Mouse (Mus musculus) MEL (cell line): ENCODE results near the gene Hpd. TPM values are rescaled to one million over a fixed set of nuclear protein-coding genes. Genes with fewer than 3 reads are reported as not detected.
"Not testable (repeated sequence)": the region's sequence is repeated elsewhere in the genome, so short reads cannot be mapped to it uniquely, and the experiment has no call there.

Experiments
- DNase-seq: peaks from one replicate; pipeline ENCODE4 v3.0.0; 2011; ENCODE audit warnings: low read depth, low spot score
- H3K27ac ChIP-seq: 2 replicates; pipeline ENCODE4 v1.5.1; 2012; ENCODE audit warnings: low read depth, mild to moderate bottlenecking, control low read depth, low read length, moderate library complexity; ENCODE audit not compliant: control insufficient read depth
- H3K27me3 ChIP-seq, 2 experiments: fragments of 150-350 bp in 1 of 2; sonication (generic) in 1 of 2; 2 replicates each; pipeline ENCODE4 v1.6.1; 2012; ENCODE audit warnings: low read length in 2 of 2, mild to moderate bottlenecking in 2 of 2, improper control_type of control experiment in 1 of 2, moderate library complexity in 1 of 2; ENCODE audit not compliant: insufficient read depth in 2 of 2, control insufficient read depth in 1 of 2
- H3K36me3 ChIP-seq, 2 experiments: 2 replicates each; pipeline ENCODE4 v1.6.1; 2012 to 2014; ENCODE audit warnings: low read length in 2 of 2, improper control_type of control experiment in 1 of 2, inconsistent platforms in 1 of 2, mild to moderate bottlenecking in 1 of 2; ENCODE audit not compliant: insufficient read depth in 2 of 2, control insufficient read depth in 1 of 2
- H3K4me1 ChIP-seq, 2 experiments: fragments of 150-350 bp in 1 of 2; sonication (generic) in 1 of 2; 2 replicates each; pipeline ENCODE4 v1.6.1; 2012; ENCODE audit warnings: low read length in 2 of 2, improper control_type of control experiment in 1 of 2, mild to moderate bottlenecking in 1 of 2; ENCODE audit not compliant: insufficient read depth in 2 of 2, control insufficient read depth in 1 of 2
- H3K4me3 ChIP-seq, 2 experiments: fragments of 150-350 bp in 1 of 2; sonication (generic) in 1 of 2; 2 replicates each; pipeline ENCODE4 v1.5.1; 2012; ENCODE audit warnings: low read depth in 2 of 2, low read length in 2 of 2, mild to moderate bottlenecking in 2 of 2, moderate library complexity in 2 of 2, control low read depth in 1 of 2, improper control_type of control experiment in 1 of 2; ENCODE audit not compliant: control insufficient read depth in 1 of 2, insufficient read depth in 1 of 2
- H3K79me2 ChIP-seq: 2 replicates; pipeline ENCODE4 v1.6.1; 2012; ENCODE audit warnings: mild to moderate bottlenecking, low read length, moderate library complexity; ENCODE audit not compliant: control insufficient read depth, poor library complexity, insufficient read depth
- H3K9ac ChIP-seq: 2 replicates; pipeline ENCODE4 v1.6.1; 2012; ENCODE audit warnings: low read depth, mild to moderate bottlenecking, control low read depth, low read length, moderate library complexity; ENCODE audit not compliant: control insufficient read depth, poor library complexity, severe bottlenecking
- H3K9me3 ChIP-seq: fragments of 150-350 bp; sonication (generic); replicated peaks from 2 replicates; pipeline ENCODE4 v1.6.1; 2012; ENCODE audit warnings: mild to moderate bottlenecking, low read length, improper control_type of control experiment, moderate library complexity; ENCODE audit not compliant: insufficient read depth
- CHD1 ChIP-seq: IDR thresholded peaks from 2 replicates; pipeline ENCODE4 v1.6.1; 2012; ENCODE audit warnings: low read depth, mild to moderate bottlenecking, inconsistent platforms, low read length, improper control_type of control experiment
- CHD2 ChIP-seq: IDR thresholded peaks from 2 replicates; pipeline ENCODE4 v1.6.1; 2011; ENCODE audit warnings: low read length, improper control_type of control experiment
- E2F4 ChIP-seq: IDR thresholded peaks from 2 replicates; pipeline ENCODE4 v1.6.1; 2011; ENCODE audit warnings: low read depth, low read length, improper control_type of control experiment, borderline replicate concordance
- EP300 ChIP-seq, 2 experiments: IDR thresholded peaks; 2 replicates each; pipeline ENCODE4 v1.6.1; 2011; ENCODE audit warnings: improper control_type of control experiment in 2 of 2, low read length in 2 of 2, low read depth in 1 of 2, mild to moderate bottlenecking in 1 of 2
- GATA1 ChIP-seq: IDR thresholded peaks from 2 replicates; pipeline ENCODE4 v1.6.1; 2011; ENCODE audit warnings: low read depth, low read length, improper control_type of control experiment
- HCFC1 ChIP-seq: IDR thresholded peaks from 2 replicates; pipeline ENCODE4 v1.6.1; 2012; ENCODE audit warnings: low read depth, mild to moderate bottlenecking, inconsistent platforms, low read length, improper control_type of control experiment, moderate library complexity
- JUND ChIP-seq: IDR thresholded peaks from 2 replicates; pipeline ENCODE4 v1.6.1; 2011; ENCODE audit warnings: low read depth, mild to moderate bottlenecking, improper control_type of control experiment, low read length
- MAFK ChIP-seq: IDR thresholded peaks from 2 replicates; pipeline ENCODE4 v1.6.1; 2011; ENCODE audit warnings: low read depth, mild to moderate bottlenecking, low read length, improper control_type of control experiment, borderline replicate concordance
- MAZ ChIP-seq: IDR thresholded peaks from 2 replicates; pipeline ENCODE4 v1.6.1; 2012; ENCODE audit warnings: low read depth, mild to moderate bottlenecking, inconsistent platforms, low read length, improper control_type of control experiment
- MYC ChIP-seq: IDR thresholded peaks from 2 replicates; pipeline ENCODE4 v1.6.1; 2011; ENCODE audit warnings: low read depth, mild to moderate bottlenecking, low read length, improper control_type of control experiment, moderate library complexity
- POLR2A ChIP-seq, 2 experiments: IDR thresholded peaks; 2 replicates each; pipeline ENCODE4 v1.6.1; 2011 to 2012; ENCODE audit warnings: low read length in 2 of 2, mild to moderate bottlenecking in 2 of 2, control low read depth in 1 of 2, improper control_type of control experiment in 1 of 2, low read depth in 1 of 2, moderate library complexity in 1 of 2; ENCODE audit not compliant: control insufficient read depth in 1 of 2, insufficient read depth in 1 of 2, poor library complexity in 1 of 2
- POLR2AphosphoS5 ChIP-seq: IDR thresholded peaks from 2 replicates; pipeline ENCODE4 v1.6.1; 2012; ENCODE audit warnings: low read depth, borderline replicate concordance, mild to moderate bottlenecking, inconsistent platforms, low read length, moderate library complexity, mixed read lengths
- TAL1 ChIP-seq: IDR thresholded peaks from 2 replicates; pipeline ENCODE4 v1.6.1; 2012; ENCODE audit warnings: mild to moderate bottlenecking, inconsistent platforms, low read length, moderate library complexity, mixed read lengths
- TBP ChIP-seq: IDR thresholded peaks from 2 replicates; pipeline ENCODE4 v1.8.0; 2011; ENCODE audit warnings: low read depth, low read length, improper control_type of control experiment
- TCF12 ChIP-seq: IDR thresholded peaks from 2 replicates; pipeline ENCODE4 v1.6.1; 2014; ENCODE audit warnings: low read depth, mild to moderate bottlenecking, inconsistent platforms, low read length, improper control_type of control experiment, moderate library complexity
- UBTF ChIP-seq: IDR thresholded peaks from 2 replicates; pipeline ENCODE4 v1.6.1; 2012; ENCODE audit warnings: low read depth, mild to moderate bottlenecking, inconsistent platforms, low read length, improper control_type of control experiment, moderate library complexity, borderline replicate concordance; ENCODE audit not compliant: insufficient read depth
- ZNF384 ChIP-seq: IDR thresholded peaks from 2 replicates; pipeline ENCODE4 v1.6.1; 2012; ENCODE audit warnings: low read depth, mild to moderate bottlenecking, inconsistent platforms, low read length, improper control_type of control experiment
- polyA plus RNA-seq, 2 experiments: library from polyadenylated mRNA; stranded (reverse) in 1 of 2; unstranded in 1 of 2; fragments of >175 nt in 1 of 2; fragments of >200 nt in 1 of 2; gene quantifications; 2 replicates each; pipeline versions ENCODE4 v1.2.1 to v1.2.4; 2012; ENCODE audit warnings: low replicate concordance in 2 of 2, low read depth in 1 of 2; ENCODE audit not compliant: insufficient read length in 2 of 2, insufficient read depth in 1 of 2, missing spikeins in 1 of 2
- total RNA-seq: library from RNA; depleted of rRNA; stranded (reverse); fragments of 300-350 nt; gene quantifications from 2 replicates; pipeline ENCODE4 v1.2.3, GENCODE M21; 2012

Hpd gene
- total and polyA plus RNA-seq, 3 experiments: not detected

DNA sequence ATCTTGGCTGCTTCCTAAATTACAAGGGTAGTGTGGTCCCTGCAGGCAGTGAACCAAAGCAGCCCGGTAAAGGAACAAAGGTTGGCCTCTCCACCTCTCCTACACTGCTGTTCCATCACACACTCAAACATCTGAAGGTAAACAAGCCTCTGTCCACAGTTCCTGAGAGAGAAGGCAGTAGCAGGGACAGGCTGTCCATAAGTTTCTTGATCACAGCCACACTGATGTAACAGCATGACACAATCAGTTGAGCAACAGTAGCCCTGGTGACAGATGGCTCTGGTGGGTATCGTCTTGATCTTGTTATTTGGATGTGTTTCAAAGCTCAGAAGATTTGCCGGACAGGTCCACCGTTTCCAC lies 40.5 kb upstream of the Hpd start:
- Histone ChIP-seq H3K27me3 (no peaks in the 10 kb centered on the region), H3K79me2 (no peaks in the 10 kb centered on the region), H3K4me1 (peaks cover 9 to 12% of the 10 kb centered on the region in 2 experiments; a peak in 2 of 4 replicates), H3K9me3 (no peaks in the 10 kb centered on the region), H3K9ac (peak overlapping the region; percentile 59), H3K36me3 (peaks cover 0 to 19% of the 10 kb centered on the region in 2 experiments; a peak in 2 of 4 replicates), H3K27ac (peak overlapping the region; percentile 99), H3K4me3 (peak overlapping the region in 1 of 2 experiments; percentile 21; a peak in 2 of 4 replicates)
- DNase-seq: peak; percentile 80
- TF ChIP-seq E2F4 (no peak), POLR2A (IDR thresholded peaks at IDR 0.05; ENCODE audit: control insufficient read depth in 1 of 2, insufficient read depth in 1 of 2, low read depth in 1 of 2, low read length in 2 of 2, poor library complexity in 1 of 2) (no peak), EP300 (IDR thresholded peaks at IDR 0.05; ENCODE audit: low read depth in 1 of 2, low read length in 2 of 2) (0 out of 4 replicates have a peak, but pooled peaks of 1 of the 2 experiments have one; percentile 46), TAL1 (peak; percentile 50), HCFC1 (no peak), CHD2 (no peak), ZNF384 (peak; percentile 35; the same call in 1 of the 2 replicates), UBTF (no peak), JUND (no peak), MYC (no peak), MAZ (no peak), GATA1 (0 out of 2 replicates have a peak, but pooled peaks have one; percentile 16), TCF12 (peak; percentile 47; the same call in 1 of the 2 replicates), POLR2AphosphoS5 (no peak), CHD1 (no peak), MAFK (no peak)

DNA sequence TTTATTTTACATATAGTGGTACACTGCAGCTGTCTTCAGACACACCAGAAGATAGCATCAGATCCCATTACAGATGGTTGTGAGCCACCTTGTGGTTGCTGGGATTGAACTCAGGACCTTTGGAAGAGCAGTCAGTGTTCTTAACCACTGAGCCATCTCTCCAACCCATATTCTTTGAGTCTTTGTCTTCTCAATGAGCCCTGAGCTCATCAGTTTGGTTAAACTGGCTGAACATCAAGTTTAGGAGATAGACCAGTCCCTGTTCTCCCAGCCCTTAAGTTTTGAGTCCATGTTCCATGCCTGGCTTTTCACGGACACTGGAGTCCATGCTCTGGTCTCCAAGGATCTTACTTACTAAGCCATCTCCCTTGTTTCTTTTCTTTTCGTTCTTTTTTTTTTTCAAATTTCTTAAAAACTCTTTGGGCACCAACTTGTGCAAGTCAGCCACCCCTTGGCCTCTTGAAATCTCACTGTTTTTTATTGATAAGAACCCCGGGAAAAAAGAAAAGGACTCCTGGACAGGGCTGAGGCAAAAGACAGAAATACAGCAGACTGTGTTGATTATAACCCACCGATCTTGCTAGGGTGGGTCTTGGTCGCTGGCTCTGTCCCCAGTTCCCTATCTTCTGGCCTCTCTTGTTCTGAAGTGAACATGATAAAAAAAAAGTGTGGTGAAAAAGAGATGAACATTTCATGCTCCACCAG lies 40.0 kb upstream of the Hpd start:
- H3K27me3 ChIP-seq, H3K9me3 ChIP-seq, H3K79me2 ChIP-seq: not testable (repeated sequence)
- Histone ChIP-seq H3K4me1 (peaks cover 9 to 12% of the 10 kb centered on the region in 2 experiments; a peak in 2 of 4 replicates), H3K4me3 (peak overlapping the region in 1 of 2 experiments; percentile 3; a peak in 1 of 4 replicates), H3K27ac (peak overlapping the region; percentile 99), H3K9ac (peak overlapping the region; percentile 49), H3K36me3 (peaks cover 0 to 17% of the 10 kb centered on the region in 2 experiments; a peak in 2 of 4 replicates)
- TF ChIP-seq TBP (peak; percentile 75), EP300 (IDR thresholded peaks at IDR 0.05; ENCODE audit: low read depth in 1 of 2, low read length in 2 of 2) (peak in 1 of 2 experiments; percentile 32; a peak in 1 of 4 replicates), ZNF384 (peak; percentile 73; the same call in 1 of the 2 replicates)
- DNase-seq: peak; percentile 56

DNA sequence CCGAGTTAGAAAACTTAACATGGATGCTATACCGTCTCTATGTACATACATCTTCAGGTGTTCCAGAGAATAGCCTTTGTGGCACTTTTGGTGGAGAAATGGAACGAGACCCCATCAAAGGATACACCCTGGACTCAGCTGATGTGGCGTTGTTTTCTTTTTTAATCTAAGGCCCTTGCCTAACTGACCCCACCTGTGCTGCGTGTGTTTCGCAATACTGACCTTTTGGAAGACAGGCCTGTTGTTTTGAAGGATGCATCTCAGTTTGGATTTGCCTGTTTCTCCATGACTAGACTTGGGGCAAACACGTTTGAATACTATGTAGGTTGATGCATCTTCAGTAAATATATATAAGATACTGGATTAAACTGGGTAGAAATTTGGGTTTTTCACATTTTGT lies 21.1 kb upstream of the Hpd start:
- not testable (repeated sequence) for H3K27me3 ChIP-seq, H3K9ac ChIP-seq, H3K79me2 ChIP-seq, H3K27ac ChIP-seq, DNase-seq, H3K4me3 ChIP-seq, H3K9me3 ChIP-seq
- Histone ChIP-seq H3K36me3 (peaks cover 0 to 17% of the 10 kb centered on the region in 2 experiments; a peak in 2 of 4 replicates), H3K4me1 (peaks cover 12 to 20% of the 10 kb centered on the region in 2 experiments; a peak in 3 of 4 replicates)
